Mouse (Mus musculus) Muller cell, postnatal 12 days (primary cell): ENCODE measurements around the gene Exosc2.

ENCODE experiments used
- DNase-seq: peaks from one replicate; pipeline ENCODE4 v3.0.0-alpha.2; 2015; ENCODE audit errors: inconsistent ontology term

The Exosc2 gene

GRCm38 (mm10) chr2:31724730-31725490 is 54.4 kb downstream of the Exosc2 start:
- no peak for DNase-seq

GRCm38 (mm10) chr2:31727576-31728277 is 57.2 kb downstream of the Exosc2 start:
- no peak for DNase-seq

- no peak for DNase-seq
Measured at GRCm38 (mm10) chr2:31730640-31731039, 60.1 kb downstream of the Exosc2 start.
